Mouse (Mus musculus) left cerebral cortex, postnatal 14 days (tissue): ENCODE results near the gene AW822073. TPM values are rescaled to one million over a fixed set of nuclear protein-coding genes. Genes with fewer than 3 reads are reported as not detected.
"Not testable (repeated sequence)": the region's sequence is repeated elsewhere in the genome, so short reads cannot be mapped to it uniquely, and the experiment has no call there.

Experiments used
- DNase-seq, 2 experiments: peaks; one replicate each; pipeline ENCODE4 v3.0.0; 2021 to 2022; ENCODE audit warnings: low spot score in 2 of 2, mixed read lengths in 1 of 2
- intact Hi-C: fragments of 180-260 bp; cut with DNase I; formaldehyde crosslinking; loops from one replicate; pipeline ENCODE4 v1.15.1; 2025
- long read RNA-seq, 2 experiments: library from polyadenylated mRNA; stranded (forward); transcript quantifications; one replicate each; pipeline ENCODE4 v2.0.0; 2021
- total RNA-seq, 2 experiments: library from RNA; stranded (reverse); gene quantifications; 2 replicates each; pipeline ENCODE4 v1.2.3; 2021

AW822073 gene
- total RNA-seq = not detected
- long read RNA-seq, experiment 1 = 0 reads
- long read RNA-seq, experiment 2 = 0 reads

GRCm38 (mm10) chr10:58224827-58225785 lies at the start of gene AW822073:
AW822073 (minus strand) TSS chr10:58224930.
- DNase-seq, intact Hi-C loops: not testable (repeated sequence)

GRCm38 (mm10) chr10:58258466-58258865 lies 33.7 kb upstream of the AW822073 start:
- intact Hi-C loops = loop anchor here (10.0 kb wide), 1 partner anchor 514 kb away; no protein-coding TSS in a partner anchor
- no peak for DNase-seq

- intact Hi-C loops = loop anchor here (10.0 kb wide), 1 partner anchor 511 kb away; no protein-coding TSS in a partner anchor
Observed at GRCm38 (mm10) chr10:58255954-58256353, 31.2 kb upstream of the AW822073 start.

GRCm38 (mm10) chr10:58255213-58255892 lies 30.6 kb upstream of the AW822073 start, which contains the start of gene Gcc2:
Gcc2 (plus strand) TSS chr10:58255497.
- peak; percentile 91 to 92 for DNase-seq
- intact Hi-C loops = loop anchor here (10.0 kb wide), 1 partner anchor 511 kb away; no protein-coding TSS in a partner anchor

More at GRCm38 (mm10) chr10:58255954-58256353, 31.2 kb upstream of the AW822073 start:
- no peak for DNase-seq

- peak in 1 of 2 experiments; percentile 14 for DNase-seq
- intact Hi-C loops = loop anchor here (10.0 kb wide), 1 partner anchor 510 kb away; no protein-coding TSS in a partner anchor
Observed at GRCm38 (mm10) chr10:58254635-58255175, 30.0 kb upstream of the AW822073 start.

- intact Hi-C loops = no loop called here
- no peak for DNase-seq
Observed at GRCm38 (mm10) chr10:58249535-58249934, 24.8 kb upstream of the AW822073 start.

- intact Hi-C loops = not testable (repeated sequence)
- peak in 1 of 2 experiments; percentile 46 for DNase-seq
Observed at GRCm38 (mm10) chr10:58238984-58239740, 14.4 kb upstream of the AW822073 start.

GRCm38 (mm10) chr10:58236613-58237012 lies 11.9 kb upstream of the AW822073 start, which contains the start of gene Gm4981:
Gm4981 (minus strand) TSS chr10:58236701.
- intact Hi-C loops = no loop called here
- DNase-seq = no peak

GRCm38 (mm10) chr10:58234985-58235384 lies 10.3 kb upstream of the AW822073 start:
- intact Hi-C loops = not testable (repeated sequence)

GRCm38 (mm10) chr10:58233740-58234121 lies 9.0 kb upstream of the AW822073 start:
- intact Hi-C loops, DNase-seq: not testable (repeated sequence)

More at GRCm38 (mm10) chr10:58234985-58235384, 10.3 kb upstream of the AW822073 start:
- DNase-seq = not testable (repeated sequence)

- intact Hi-C loops, DNase-seq: not testable (repeated sequence)
Observed at GRCm38 (mm10) chr10:58233054-58233739, 8.5 kb upstream of the AW822073 start.

- intact Hi-C loops, DNase-seq: not testable (repeated sequence)
Observed at GRCm38 (mm10) chr10:58232641-58232969, 7.9 kb upstream of the AW822073 start, which contains the start of gene Duxf3. Duxf3 (minus strand) TSS chr10:58232675.

- intact Hi-C loops = not testable (repeated sequence)
- peak; percentile 63 to 67 for DNase-seq
Observed at GRCm38 (mm10) chr10:58231779-58232640, 7.3 kb upstream of the AW822073 start.

- DNase-seq, intact Hi-C loops: not testable (repeated sequence)
Observed at GRCm38 (mm10) chr10:58231088-58231487, 6.4 kb upstream of the AW822073 start.

GRCm38 (mm10) chr10:58230021-58230420 lies 5.3 kb upstream of the AW822073 start:
- intact Hi-C loops, DNase-seq: not testable (repeated sequence)

- intact Hi-C loops, DNase-seq: not testable (repeated sequence)
Observed at GRCm38 (mm10) chr10:58227798-58228197, 3.1 kb upstream of the AW822073 start.

GRCm38 (mm10) chr10:58226357-58226756 lies 1.6 kb upstream of the AW822073 start:
- DNase-seq, intact Hi-C loops: not testable (repeated sequence)
